Mouse (Mus musculus) testis, adult 2 months (tissue): Measurements from ENCODE around the gene Rpl26.

Source experiments
- CTCF ChIP-seq: fragments of 200-500 bp; IDR thresholded peaks from 2 replicates; pipeline ENCODE4 v1.5.1; 2012; ENCODE audit warnings: low read depth, mild to moderate bottlenecking, inconsistent platforms, low read length, moderate library complexity; ENCODE audit not compliant: control insufficient read depth, insufficient read depth, insufficient replicate concordance
- POLR2A ChIP-seq: fragments of 200-500 bp; IDR thresholded peaks from 2 replicates; pipeline ENCODE4 v1.6.1; 2012; ENCODE audit warnings: low read depth, mild to moderate bottlenecking, inconsistent platforms, low read length, moderate library complexity; ENCODE audit not compliant: control insufficient read depth

- TF ChIP-seq CTCF: no peak
- no peak for TF ChIP-seq POLR2A
Measured at GRCm38 (mm10) chr11:68890625-68891024, 10.8 kb upstream of the Rpl26 start.
